Mouse (Mus musculus) spleen, adult 2 months (tissue): ENCODE measurements around the gene Tmem88b. TPM values are rescaled to one million over a fixed set of nuclear protein-coding genes. Genes with fewer than 3 reads are reported as not detected.

Source experiments
- DNase-seq, 2 experiments: peaks; one replicate each; pipeline versions ENCODE4 v3.0.0 to v3.0.0-alpha.2; 2012 to 2021; ENCODE audit warnings: low spot score in 2 of 2, low read depth in 1 of 2
- H3K27ac ChIP-seq: fragments of 200-500 bp; 2 replicates; pipeline ENCODE4 v1.5.1; 2012; ENCODE audit warnings: low read length, inconsistent platforms; ENCODE audit not compliant: insufficient read depth
- H3K27me3 ChIP-seq: fragments of 200-500 bp; 2 replicates; pipeline ENCODE4 v1.6.1; 2012; ENCODE audit warnings: mild to moderate bottlenecking, moderate library complexity, low read length, inconsistent platforms; ENCODE audit not compliant: control insufficient read depth, insufficient read depth
- H3K36me3 ChIP-seq: fragments of 200-500 bp; 2 replicates; pipeline ENCODE4 v1.6.1; 2012; ENCODE audit warnings: mild to moderate bottlenecking, low read length, inconsistent platforms; ENCODE audit not compliant: control insufficient read depth, insufficient read depth
- H3K4me1 ChIP-seq: fragments of 200-500 bp; 2 replicates; pipeline ENCODE4 v1.6.1; 2011; ENCODE audit warnings: inconsistent platforms; ENCODE audit not compliant: control insufficient read depth, insufficient read depth, insufficient read length
- H3K4me3 ChIP-seq: fragments of 200-500 bp; 2 replicates; pipeline ENCODE4 v1.5.1; 2011; ENCODE audit warnings: mild to moderate bottlenecking, inconsistent platforms; ENCODE audit not compliant: insufficient read depth, insufficient read length; ENCODE audit errors: extremely low read depth
- CTCF ChIP-seq: fragments of 200-500 bp; IDR thresholded peaks from 2 replicates; pipeline ENCODE4 v1.5.1; 2011; ENCODE audit warnings: mild to moderate bottlenecking, inconsistent platforms; ENCODE audit not compliant: insufficient read depth, insufficient read length, insufficient replicate concordance; ENCODE audit errors: extremely low read depth
- POLR2A ChIP-seq: fragments of 200-500 bp; IDR thresholded peaks from 2 replicates; pipeline ENCODE4 v1.6.1; 2011; ENCODE audit warnings: low read depth, low read length, inconsistent platforms
- WGBS: fragments of 180-500 bp; shearing (Covaris S2); methylation state at CpG from one replicate; pipeline ENCODE4 v1.1.7; 2018; 5-methylcytosine and 5-hydroxymethylcytosine counted together
- polyA plus RNA-seq: library from polyadenylated mRNA; depleted of rRNA; stranded (reverse); fragments of >200 nt; gene quantifications from 2 replicates; pipeline ENCODE4 v1.2.3, GENCODE M21; 2012

The Tmem88b gene
- polyA plus RNA-seq, 1 experiment, result 0.16 TPM

GRCm38 (mm10) chr4:155829866-155830265 is 44.2 kb upstream of the Tmem88b start:
- Histone ChIP-seq H3K27me3 (no peaks in the 10 kb centered on the region), H3K27ac (no peak overlapping the region), H3K36me3 (peaks cover 2% of the 10 kb centered on the region), H3K4me1 (peaks cover 9% of the 10 kb centered on the region; the same call in 1 of the 2 replicates), H3K4me3 (no peak overlapping the region)
- 92% methylated on average over 4 of the region's 4 CpGs for WGBS
- DNase-seq, result no peak
- TF ChIP-seq CTCF (no peak), POLR2A (no peak)

GRCm38 (mm10) chr4:155823443-155823842 is 37.8 kb upstream of the Tmem88b start:
- peaks cover 45% of the 10 kb centered on the region for H3K36me3 ChIP-seq
- 97% methylated on average over 16 of the region's 16 CpGs for WGBS
- DNase-seq, result no peak

GRCm38 (mm10) chr4:155821025-155821424 is 35.4 kb upstream of the Tmem88b start:
- no peak for DNase-seq
- H3K4me3 ChIP-seq, result no peak overlapping the region

More at GRCm38 (mm10) chr4:155823443-155823842, 37.8 kb upstream of the Tmem88b start:
- H3K27ac ChIP-seq, result no peak overlapping the region
- no peak for TF ChIP-seq CTCF
- TF ChIP-seq POLR2A, result no peak
- no peaks in the 10 kb centered on the region for H3K4me1 ChIP-seq
- H3K4me3 ChIP-seq, result no peak overlapping the region
- H3K27me3 ChIP-seq, result no peaks in the 10 kb centered on the region

GRCm38 (mm10) chr4:155817533-155817932 is 31.9 kb upstream of the Tmem88b start:
- Histone ChIP-seq H3K4me1 (peaks cover 3% of the 10 kb centered on the region; the same call in 1 of the 2 replicates), H3K36me3 (peaks cover 57% of the 10 kb centered on the region), H3K27me3 (no peaks in the 10 kb centered on the region), H3K27ac (no peak overlapping the region), H3K4me3 (no peak overlapping the region)
- no peak for DNase-seq
- TF ChIP-seq CTCF (no peak), POLR2A (no peak)
- WGBS, result 86% methylated on average over 4 of the region's 4 CpGs

More at GRCm38 (mm10) chr4:155821025-155821424, 35.4 kb upstream of the Tmem88b start:
- TF ChIP-seq POLR2A, result no peak
- no peak for TF ChIP-seq CTCF
- Histone ChIP-seq H3K4me1 (no peaks in the 10 kb centered on the region), H3K36me3 (peaks cover 63% of the 10 kb centered on the region), H3K27me3 (no peaks in the 10 kb centered on the region), H3K27ac (no peak overlapping the region)
- WGBS, result 84% methylated on average over 7 of the region's 7 CpGs

- WGBS, result under 1% methylated on average over 49 of the region's 49 CpGs
- no peak for TF ChIP-seq CTCF
- no peak for TF ChIP-seq POLR2A
- H3K27me3 ChIP-seq, result no peaks in the 10 kb centered on the region
- H3K4me1 ChIP-seq, result peaks cover 3% of the 10 kb centered on the region; the same call in 1 of the 2 replicates
- peak overlapping the region; percentile 88 for H3K4me3 ChIP-seq
- peak overlapping the region; percentile 86 for H3K27ac ChIP-seq
- DNase-seq, result no peak
- peaks cover 40% of the 10 kb centered on the region for H3K36me3 ChIP-seq
Observed at GRCm38 (mm10) chr4:155812665-155813181, 27.0 kb upstream of the Tmem88b start.

- Histone ChIP-seq H3K4me1 (peaks cover 3% of the 10 kb centered on the region; the same call in 1 of the 2 replicates), H3K4me3 (peak within 1 kb of the TSS; percentile 88), H3K27ac (peak within 1 kb of the TSS; percentile 91), H3K27me3 (no peaks in the 10 kb centered on the region), H3K36me3 (peaks cover 40% of the 10 kb centered on the region)
- peak; percentile 90 to 92 for DNase-seq
- under 1% methylated on average over 60 of the region's 60 CpGs for WGBS
- TF ChIP-seq CTCF (no peak), POLR2A (peak; percentile 69)
Observed at GRCm38 (mm10) chr4:155811929-155812664, 26.4 kb upstream of the Tmem88b start, which contains the start of gene Ccnl2. Gene Ccnl2, plus strand, starts transcription at chr4:155812489.

- peaks cover 4% of the 10 kb centered on the region; the same call in 1 of the 2 replicates for H3K4me1 ChIP-seq
- no peaks in the 10 kb centered on the region for H3K27me3 ChIP-seq
- DNase-seq, result no peak
- TF ChIP-seq POLR2A (no peak), CTCF (no peak)
- no peak overlapping the region for H3K27ac ChIP-seq
- WGBS, result 91% methylated on average over 3 of the region's 3 CpGs
- H3K36me3 ChIP-seq, result peaks cover 26% of the 10 kb centered on the region
- H3K4me3 ChIP-seq, result no peak overlapping the region
Observed at GRCm38 (mm10) chr4:155807841-155808240, 22.2 kb upstream of the Tmem88b start.
